Mouse (Mus musculus) neural tube, embryonic 11.5 days (tissue): ENCODE results near the gene Elf2. TPM values are rescaled to one million over a fixed set of nuclear protein-coding genes. Genes with fewer than 3 reads are reported as not detected.

Experiments used
- ATAC-seq: fragments of 200-750 bp; cut with Nextera tagmentation; 2 replicates; pipeline ENCODE4 v1.8.0; 2017; ENCODE audit warnings: moderate number of reproducible peaks, mild to moderate bottlenecking, moderate TSS enrichment, moderate library complexity; ENCODE audit not compliant: insufficient read depth, low FRiP score, low TSS enrichment
- DNase-seq: peaks from one replicate; pipeline ENCODE4 v3.0.0-alpha.2; 2015; ENCODE audit warnings: low spot score
- H3K27ac ChIP-seq: fragments of 300-500 bp; sonication (generic); 2 replicates; pipeline ENCODE4 v1.5.1; 2014; ENCODE audit warnings: low read depth, mild to moderate bottlenecking, low read length
- H3K27me3 ChIP-seq: fragments of 300-500 bp; sonication (generic); 2 replicates; pipeline ENCODE4 v1.6.1; 2014; ENCODE audit warnings: mild to moderate bottlenecking, low read length, mixed read lengths; ENCODE audit not compliant: control insufficient read depth, insufficient read depth
- H3K36me3 ChIP-seq: fragments of 300-500 bp; sonication (generic); 2 replicates; pipeline ENCODE4 v1.6.1; 2014; ENCODE audit warnings: mild to moderate bottlenecking, low read length, moderate library complexity, mixed read lengths; ENCODE audit not compliant: control insufficient read depth, insufficient read depth
- H3K4me1 ChIP-seq: fragments of 300-500 bp; sonication (generic); 2 replicates; pipeline ENCODE4 v1.6.1; 2014; ENCODE audit warnings: low read length, mixed read lengths; ENCODE audit not compliant: control insufficient read depth, insufficient read depth
- H3K4me2 ChIP-seq: fragments of 300-500 bp; sonication (generic); 2 replicates; pipeline ENCODE4 v1.6.1; 2014; ENCODE audit warnings: low read depth, mild to moderate bottlenecking, moderate library complexity
- H3K4me3 ChIP-seq: fragments of 300-500 bp; sonication (generic); 2 replicates; pipeline ENCODE4 v1.5.1; 2014; ENCODE audit warnings: low read depth, low read length
- H3K9ac ChIP-seq: fragments of 300-500 bp; sonication (generic); 2 replicates; pipeline ENCODE4 v1.6.1; 2014; ENCODE audit warnings: mild to moderate bottlenecking, low read length
- H3K9me3 ChIP-seq: fragments of 300-500 bp; sonication (generic); 2 replicates; pipeline ENCODE4 v1.6.1; 2016; ENCODE audit warnings: low read length; ENCODE audit not compliant: control insufficient read depth
- WGBS: fragments of 180-500 bp; shearing (Covaris S2); extraction: QIAGEN DNeasy Blood & Tissue Kit; methylation state at CpG from one replicate; pipeline ENCODE4 v1.1.7; 2014; 5-methylcytosine and 5-hydroxymethylcytosine counted together
- polyA plus RNA-seq: library from polyadenylated mRNA; unstranded; fragments of >200 nt; fragmentation: Nextera tagmentation; extraction: Ambion mirVana; gene quantifications from 2 replicates; pipeline ENCODE4 v1.2.1, GENCODE M21; 2014

The Elf2 gene
- polyA plus RNA-seq, 1 experiment from 2014 or later: 47.3 TPM

GRCm38 (mm10) chr3:51311638-51312037, 28.8 kb downstream of the Elf2 start:
- H3K4me2 ChIP-seq: no peak overlapping the region
- peaks cover 3% of the 10 kb centered on the region; the same call in 1 of the 2 replicates for H3K36me3 ChIP-seq
- no peak overlapping the region for H3K4me3 ChIP-seq
- ATAC-seq: no peak
- H3K27ac ChIP-seq: no peak overlapping the region
- no peak overlapping the region for H3K9ac ChIP-seq
- H3K27me3 ChIP-seq: no peaks in the 10 kb centered on the region
- 30% methylated on average over 9 of the region's 9 CpGs for WGBS
- no peaks in the 10 kb centered on the region for H3K9me3 ChIP-seq
- H3K4me1 ChIP-seq: no peaks in the 10 kb centered on the region
- no peak for DNase-seq

- no peak overlapping the region for H3K4me3 ChIP-seq
- WGBS: 30% methylated on average over 7 of the region's 7 CpGs
- no peaks in the 10 kb centered on the region for H3K27me3 ChIP-seq
- peaks cover 3% of the 10 kb centered on the region for H3K36me3 ChIP-seq
- H3K9ac ChIP-seq: no peak overlapping the region
- DNase-seq (no peak), ATAC-seq (no peak)
- H3K27ac ChIP-seq: no peak overlapping the region
- H3K4me1 ChIP-seq: no peaks in the 10 kb centered on the region
- H3K4me2 ChIP-seq: no peak overlapping the region
- no peaks in the 10 kb centered on the region for H3K9me3 ChIP-seq
These were observed 30.4 kb downstream of the Elf2 start for GRCm38 (mm10) chr3:51310098-51310497.

- no peaks in the 10 kb centered on the region for H3K4me1 ChIP-seq
- H3K27ac ChIP-seq: no peak overlapping the region
- H3K4me2 ChIP-seq: no peak overlapping the region
- H3K27me3 ChIP-seq: no peaks in the 10 kb centered on the region
- no peaks in the 10 kb centered on the region for H3K9me3 ChIP-seq
- ATAC-seq: no peak
- H3K4me3 ChIP-seq: no peak overlapping the region
- no peak for DNase-seq
- no peak overlapping the region for H3K9ac ChIP-seq
- peaks cover 3% of the 10 kb centered on the region for H3K36me3 ChIP-seq
- WGBS: 90% methylated on average over 2 of the region's 2 CpGs
These were observed 33.8 kb downstream of the Elf2 start for GRCm38 (mm10) chr3:51306621-51307020.

- Histone ChIP-seq H3K27me3 (no peaks in the 10 kb centered on the region), H3K4me3 (no peak overlapping the region), H3K4me2 (no peak overlapping the region), H3K27ac (no peak overlapping the region), H3K36me3 (peaks cover 3% of the 10 kb centered on the region), H3K9ac (no peak overlapping the region), H3K9me3 (no peaks in the 10 kb centered on the region), H3K4me1 (no peaks in the 10 kb centered on the region)
- no peak for ATAC-seq
- WGBS: 87% methylated on average over 8 of the region's 8 CpGs
- DNase-seq: no peak
These were observed 34.5 kb downstream of the Elf2 start for GRCm38 (mm10) chr3:51305961-51306360.

GRCm38 (mm10) chr3:51302971-51303476, 37.4 kb downstream of the Elf2 start:
- 92% methylated on average over 3 of the region's 3 CpGs for WGBS
- Histone ChIP-seq H3K4me1 (no peaks in the 10 kb centered on the region), H3K9me3 (no peaks in the 10 kb centered on the region), H3K4me2 (no peak overlapping the region), H3K27me3 (no peaks in the 10 kb centered on the region), H3K4me3 (no peak overlapping the region), H3K36me3 (peaks cover 3% of the 10 kb centered on the region), H3K9ac (no peak overlapping the region), H3K27ac (no peak overlapping the region)
- ATAC-seq: no peak
- no peak for DNase-seq

GRCm38 (mm10) chr3:51301583-51301982, 38.9 kb downstream of the Elf2 start:
- no peak for ATAC-seq
- no peaks in the 10 kb centered on the region for H3K27me3 ChIP-seq
- no peaks in the 10 kb centered on the region for H3K4me1 ChIP-seq
- H3K9me3 ChIP-seq: no peaks in the 10 kb centered on the region
- H3K27ac ChIP-seq: no peak overlapping the region
- DNase-seq: no peak
- no peak overlapping the region for H3K9ac ChIP-seq
- no peaks in the 10 kb centered on the region; the same call in 1 of the 2 replicates for H3K36me3 ChIP-seq
- 86% methylated on average over 6 of the region's 6 CpGs for WGBS
- no peak overlapping the region for H3K4me3 ChIP-seq
- no peak overlapping the region for H3K4me2 ChIP-seq

- H3K4me2 ChIP-seq: no peak overlapping the region
- no peak overlapping the region for H3K27ac ChIP-seq
- H3K36me3 ChIP-seq: no peaks in the 10 kb centered on the region; the same call in 1 of the 2 replicates
- H3K4me1 ChIP-seq: no peaks in the 10 kb centered on the region
- no peaks in the 10 kb centered on the region for H3K27me3 ChIP-seq
- no peaks in the 10 kb centered on the region for H3K9me3 ChIP-seq
- no peak overlapping the region for H3K4me3 ChIP-seq
- no peak overlapping the region for H3K9ac ChIP-seq
- ATAC-seq (no peak), DNase-seq (no peak)
- 65% methylated on average over 1 of the region's 1 CpGs for WGBS
These were observed 43.7 kb downstream of the Elf2 start for GRCm38 (mm10) chr3:51296790-51297189.

GRCm38 (mm10) chr3:51295225-51295624, 45.2 kb downstream of the Elf2 start:
- DNase-seq: no peak
- no peaks in the 10 kb centered on the region for H3K27me3 ChIP-seq
- ATAC-seq: no peak
- H3K9ac ChIP-seq: no peak overlapping the region
- no peaks in the 10 kb centered on the region for H3K4me1 ChIP-seq
- 73% methylated on average over 2 of the region's 2 CpGs for WGBS
- H3K9me3 ChIP-seq: no peaks in the 10 kb centered on the region
- H3K36me3 ChIP-seq: no peaks in the 10 kb centered on the region; the same call in 1 of the 2 replicates
- no peak overlapping the region for H3K27ac ChIP-seq
- H3K4me2 ChIP-seq: no peak overlapping the region
- H3K4me3 ChIP-seq: no peak overlapping the region

- no peak for ATAC-seq
- no peaks in the 10 kb centered on the region for H3K27me3 ChIP-seq
- no peaks in the 10 kb centered on the region for H3K4me1 ChIP-seq
- no peak for DNase-seq
- no peak overlapping the region for H3K27ac ChIP-seq
- no peak overlapping the region for H3K4me3 ChIP-seq
- H3K9me3 ChIP-seq: no peaks in the 10 kb centered on the region
- no peak overlapping the region for H3K9ac ChIP-seq
- H3K36me3 ChIP-seq: no peaks in the 10 kb centered on the region; the same call in 1 of the 2 replicates
- no peak overlapping the region for H3K4me2 ChIP-seq
- 55% methylated on average over 2 of the region's 2 CpGs for WGBS
These were observed 46.2 kb downstream of the Elf2 start for GRCm38 (mm10) chr3:51294251-51294650.
